Mouse (Mus musculus) urinary bladder, postnatal 25 days (tissue): ENCODE measurements at regions not wholly inside any gene's neighbourhood (a gene's known extent, or its start where the extent isn't known, plus 50 kb on each side); places are given as distances from the start of the nearest gene placed in this dataset.

Source experiments
- DNase-seq: peaks from one replicate; pipeline ENCODE4 v3.0.0; 2022; ENCODE audit warnings: low spot score

- DNase-seq: no peak
Observed at GRCm38 (mm10) chr8:126715666-126716065, 121.9 kb upstream of the Irf2bp2 start.

GRCm38 (mm10) chr8:126713602-126714145 lies 119.9 kb upstream of the Irf2bp2 start:
- no peak for DNase-seq

GRCm38 (mm10) chr8:126713181-126713580 lies 119.4 kb upstream of the Irf2bp2 start:
- no peak for DNase-seq

- no peak for DNase-seq
Observed at GRCm38 (mm10) chr8:126712749-126713148, 119.0 kb upstream of the Irf2bp2 start.

GRCm38 (mm10) chr8:126708956-126709355 lies 115.2 kb upstream of the Irf2bp2 start:
- no peak for DNase-seq

GRCm38 (mm10) chr8:126707300-126707902 lies 113.6 kb upstream of the Irf2bp2 start:
- no peak for DNase-seq

- no peak for DNase-seq
Observed at GRCm38 (mm10) chr8:126706247-126706646, 112.5 kb upstream of the Irf2bp2 start.

- DNase-seq: no peak
Observed at GRCm38 (mm10) chr8:126705391-126705790, 111.6 kb upstream of the Irf2bp2 start.

- no peak for DNase-seq
Observed at GRCm38 (mm10) chr8:126704706-126705105, 110.9 kb upstream of the Irf2bp2 start.

GRCm38 (mm10) chr8:126703546-126703945 lies 109.8 kb upstream of the Irf2bp2 start:
- DNase-seq: no peak

GRCm38 (mm10) chr8:126702294-126702693 lies 108.5 kb upstream of the Irf2bp2 start:
- DNase-seq: no peak

GRCm38 (mm10) chr8:126699389-126699775 lies 105.6 kb upstream of the Irf2bp2 start:
- no peak for DNase-seq

GRCm38 (mm10) chr8:126698601-126699388 lies 105.0 kb upstream of the Irf2bp2 start:
- no peak for DNase-seq

GRCm38 (mm10) chr8:126696346-126697010 lies 102.7 kb upstream of the Irf2bp2 start:
- no peak for DNase-seq

GRCm38 (mm10) chr8:126694370-126694769 lies 100.6 kb upstream of the Irf2bp2 start:
- DNase-seq: peak; percentile 26

GRCm38 (mm10) chr8:126693642-126694041 lies 99.9 kb upstream of the Irf2bp2 start:
- DNase-seq: no peak

GRCm38 (mm10) chr8:126692711-126693110 lies 98.9 kb upstream of the Irf2bp2 start:
- no peak for DNase-seq

- DNase-seq: no peak
Observed at GRCm38 (mm10) chr8:126692263-126692662, 98.5 kb upstream of the Irf2bp2 start.

- no peak for DNase-seq
Observed at GRCm38 (mm10) chr8:126688450-126688849, 94.7 kb upstream of the Irf2bp2 start.

- DNase-seq: no peak
Observed at GRCm38 (mm10) chr8:126688014-126688413, 94.2 kb upstream of the Irf2bp2 start.

- no peak for DNase-seq
Observed at GRCm38 (mm10) chr8:126686827-126687226, 93.0 kb upstream of the Irf2bp2 start.

- DNase-seq: no peak
Observed at GRCm38 (mm10) chr8:126685365-126685764, 91.6 kb upstream of the Irf2bp2 start.

GRCm38 (mm10) chr8:126683950-126684349 lies 90.2 kb upstream of the Irf2bp2 start:
- DNase-seq: no peak
